Mouse (Mus musculus) frontal cortex, adult 2 months (tissue): ENCODE data around the gene Atxn2l. TPM values are rescaled to one million over a fixed set of nuclear protein-coding genes. Genes with fewer than 3 reads are reported as not detected.

ENCODE experiments used
- polyA plus RNA-seq: library from polyadenylated mRNA; depleted of rRNA; stranded (reverse); fragments of >200 nt; gene quantifications from 2 replicates; pipeline ENCODE4 v1.2.3, GENCODE M21; 2012; rRNA removed

The Atxn2l gene
- polyA plus RNA-seq, 1 experiment: 153 TPM

Other genes starting within 250 kb of the Atxn2l start
- 54.4 and 56.0 TPM in 2 replicates for gene Sbk1, start 230.8 kb downstream of the Atxn2l start, polyA plus RNA-seq
- 1.3 and 3.1 TPM in 2 replicates for gene Lat, start 133.9 kb downstream of the Atxn2l start, polyA plus RNA-seq
- gene Spns1, start 126.0 kb downstream of the Atxn2l start, polyA plus RNA-seq: 148 and 159 TPM in 2 replicates
- 6.6 and 6.8 TPM in 2 replicates for gene Nfatc2ip, start 106.7 kb downstream of the Atxn2l start, polyA plus RNA-seq
- gene Cd19, start 88.5 kb downstream of the Atxn2l start, polyA plus RNA-seq: 0.14 and 0.27 TPM in 2 replicates
- 22.0 and 25.4 TPM in 2 replicates for gene Rabep2, start 74.7 kb downstream of the Atxn2l start, polyA plus RNA-seq
- gene Atp2a1, start 40.3 kb downstream of the Atxn2l start, polyA plus RNA-seq: 1.2 and 1.9 TPM in 2 replicates
- gene Sh2b1, start 28.0 kb downstream of the Atxn2l start, polyA plus RNA-seq: 60.5 and 63.7 TPM in 2 replicates
- 97.2 and 102 TPM in 2 replicates for gene Tufm, start 16.1 kb downstream of the Atxn2l start, polyA plus RNA-seq
- 107 and 114 TPM in 2 replicates for gene Eif3c, start 63.0 kb upstream of the Atxn2l start, polyA plus RNA-seq
- gene Apobr, start 81.5 kb upstream of the Atxn2l start, polyA plus RNA-seq: 0.74 and 0.82 TPM in 2 replicates
- 45.1 and 46.3 TPM in 2 replicates for gene Cln3, start 82.4 kb upstream of the Atxn2l start, polyA plus RNA-seq
- 0.13 TPM in 1 of 2 replicates, not detected in the other for gene Il27, start 91.5 kb upstream of the Atxn2l start, polyA plus RNA-seq
- 23.9 and 31.7 TPM in 2 replicates for gene Nupr1, start 127.4 kb upstream of the Atxn2l start, polyA plus RNA-seq
- gene Sgf29, start 145.9 kb upstream of the Atxn2l start, polyA plus RNA-seq: 40.2 and 44.8 TPM in 2 replicates
- 10.7 and 11.1 TPM in 2 replicates for gene Sult1a1, start 173.0 kb upstream of the Atxn2l start, polyA plus RNA-seq
- 46.4 and 65.4 TPM in 2 replicates for gene Bola2, start 192.0 kb upstream of the Atxn2l start, polyA plus RNA-seq
- 34.3 and 34.5 TPM in 2 replicates for gene Slx1b, start 192.3 kb upstream of the Atxn2l start, polyA plus RNA-seq
- gene Coro1a, start 204.3 kb upstream of the Atxn2l start, polyA plus RNA-seq: 135 and 145 TPM in 2 replicates